Mouse (Mus musculus): Measurements from ENCODE around the gene Grk3.

The Grk3 gene

DNA sequence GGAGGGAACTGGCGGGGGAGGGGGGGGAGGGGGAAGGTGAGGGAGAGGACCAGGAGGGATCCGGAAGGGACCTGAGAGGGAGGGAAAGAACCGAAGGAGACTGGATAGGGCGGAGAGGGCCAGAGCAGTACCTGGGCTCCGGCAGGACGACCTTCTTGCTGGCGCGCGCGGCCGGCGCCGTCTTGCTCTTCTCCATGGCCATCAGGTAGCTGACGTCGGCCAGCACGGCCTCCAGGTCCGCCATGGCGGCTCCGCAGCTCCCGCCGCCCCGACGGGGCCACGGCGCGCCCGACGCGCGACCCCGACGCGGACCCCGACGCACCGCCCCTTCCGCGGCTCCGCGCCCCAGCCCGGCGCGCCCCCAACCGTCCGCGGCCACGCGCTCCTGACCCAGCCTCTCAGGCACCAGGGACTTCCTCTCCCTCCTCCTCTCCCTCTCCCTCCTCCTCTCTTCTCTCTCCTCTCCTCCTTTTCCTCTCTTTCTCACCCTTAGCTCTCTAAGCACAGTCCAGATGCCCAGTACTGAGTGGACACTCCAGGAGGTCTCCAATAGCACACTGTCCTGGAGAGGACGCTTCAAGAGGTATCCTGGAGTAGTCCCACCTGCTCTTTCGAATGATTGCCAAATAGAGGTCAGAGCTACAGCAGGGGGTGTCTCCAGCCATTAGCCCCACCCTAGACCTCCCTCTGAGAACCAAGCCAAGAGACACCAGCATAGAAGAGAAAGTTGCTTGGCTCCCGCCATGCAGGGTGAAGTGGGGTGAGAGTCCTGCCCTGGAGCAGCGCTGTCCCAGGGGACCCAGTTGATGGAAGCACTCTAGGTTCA lies at the start of gene Grk3:
TSS of gene Grk3 (minus strand) at position 556 of the 826 bp plus-strand sequence.
- DNase-seq (ENCODE audit: low read depth): no peak

DNA sequence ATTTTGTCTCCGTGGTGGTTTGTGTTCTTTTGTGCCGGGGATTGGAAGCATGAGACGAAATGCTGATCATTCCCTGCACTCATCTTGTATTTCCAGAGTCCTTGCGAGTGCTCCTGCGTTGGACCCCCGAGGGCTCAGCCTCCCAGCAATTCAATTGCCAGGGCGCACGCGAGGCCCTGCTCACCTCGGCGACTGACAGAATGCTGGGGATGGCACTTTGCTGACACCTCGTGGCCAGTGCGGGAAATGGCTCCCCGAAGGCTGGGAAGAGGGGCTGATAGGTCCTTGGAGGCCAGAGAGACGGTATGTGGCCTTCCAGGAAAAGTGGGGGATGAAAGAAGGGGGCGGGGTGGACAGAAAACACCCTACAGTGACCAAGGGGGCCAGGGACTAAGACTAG lies 38.7 kb upstream of the Grk3 start:
- DNase-seq (ENCODE audit: low read depth): peak; percentile 6

GRCm38 (mm10) chr5:113050581-113051185 lies 35.1 kb upstream of the Grk3 start:
- DNase-seq (ENCODE audit: low read depth): no peak

DNA sequence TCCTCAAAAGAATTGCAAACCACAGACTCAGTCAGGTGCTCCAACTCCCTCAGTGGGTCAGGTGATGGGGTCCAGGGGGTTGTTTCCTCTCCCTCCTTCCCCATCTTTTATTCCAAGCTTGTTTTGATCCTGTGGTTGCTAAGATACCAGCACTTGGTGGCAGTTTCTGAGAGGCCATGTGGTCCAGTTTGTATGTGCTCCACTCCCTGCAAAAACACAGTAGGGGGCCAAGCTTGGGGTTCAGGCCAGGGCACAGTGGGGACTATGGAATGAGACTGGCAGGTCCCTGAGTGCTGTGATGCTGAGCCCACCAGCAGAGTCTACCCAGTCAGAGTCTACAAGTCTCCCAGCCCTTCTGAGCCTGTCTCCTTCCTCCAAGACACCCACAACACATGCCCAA lies 34.3 kb upstream of the Grk3 start:
- no peak for DNase-seq (ENCODE audit: low read depth)

GRCm38 (mm10) chr5:113045511-113046273 lies 30.1 kb upstream of the Grk3 start:
- DNase-seq (ENCODE audit: low read depth): no peak

DNA sequence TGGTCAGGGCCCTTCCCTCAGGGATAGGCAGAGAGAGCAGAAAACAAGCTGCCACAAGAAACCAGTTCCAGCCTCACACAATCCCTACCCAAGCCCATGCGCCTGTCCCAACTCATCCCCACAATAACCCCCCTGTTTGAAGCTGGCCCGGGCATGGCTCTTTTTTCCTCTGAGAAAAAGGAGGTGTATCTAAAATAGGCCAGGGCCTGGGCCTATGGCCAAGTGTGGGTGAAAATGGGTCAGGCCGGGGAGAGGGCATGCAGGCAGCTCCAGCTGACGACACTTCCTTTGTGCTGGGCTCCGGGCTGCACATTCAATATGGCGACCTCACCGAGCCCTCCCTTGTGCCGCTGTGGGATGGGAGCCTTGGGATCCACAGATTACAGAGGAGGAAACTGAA lies 27.9 kb upstream of the Grk3 start:
- DNase-seq (ENCODE audit: low read depth): no peak

DNA sequence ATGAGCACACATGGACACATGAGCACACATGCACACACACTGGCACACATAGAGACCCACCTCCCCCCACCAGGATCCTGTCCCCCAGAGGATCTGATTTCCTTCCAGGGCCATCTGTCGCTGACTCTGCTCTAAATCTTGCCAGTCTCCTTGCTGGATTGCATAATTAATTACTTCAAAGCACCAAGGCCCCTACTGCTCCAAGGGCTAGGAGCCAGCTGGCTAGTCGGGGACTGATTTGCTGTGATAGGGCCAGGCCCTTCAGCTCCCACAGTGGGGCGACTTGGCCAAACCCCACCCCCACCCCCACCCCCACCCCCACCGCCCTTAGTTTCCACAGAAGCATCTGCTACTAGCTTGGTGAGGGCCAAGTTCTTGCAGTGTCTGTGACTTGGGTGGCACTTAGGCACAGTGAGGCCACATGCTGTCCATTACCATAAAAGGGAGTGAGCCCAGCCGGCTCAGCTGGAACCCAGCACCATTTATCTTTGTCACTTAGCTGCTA lies 26.0 kb upstream of the Grk3 start:
- DNase-seq (ENCODE audit: low read depth): no peak

- DNase-seq (ENCODE audit: low read depth): no peak
Observed at GRCm38 (mm10) chr5:113040776-113041175, 25.2 kb upstream of the Grk3 start.

GRCm38 (mm10) chr5:113038601-113039000 lies 23.0 kb upstream of the Grk3 start:
- DNase-seq (ENCODE audit: low read depth): no peak

DNA sequence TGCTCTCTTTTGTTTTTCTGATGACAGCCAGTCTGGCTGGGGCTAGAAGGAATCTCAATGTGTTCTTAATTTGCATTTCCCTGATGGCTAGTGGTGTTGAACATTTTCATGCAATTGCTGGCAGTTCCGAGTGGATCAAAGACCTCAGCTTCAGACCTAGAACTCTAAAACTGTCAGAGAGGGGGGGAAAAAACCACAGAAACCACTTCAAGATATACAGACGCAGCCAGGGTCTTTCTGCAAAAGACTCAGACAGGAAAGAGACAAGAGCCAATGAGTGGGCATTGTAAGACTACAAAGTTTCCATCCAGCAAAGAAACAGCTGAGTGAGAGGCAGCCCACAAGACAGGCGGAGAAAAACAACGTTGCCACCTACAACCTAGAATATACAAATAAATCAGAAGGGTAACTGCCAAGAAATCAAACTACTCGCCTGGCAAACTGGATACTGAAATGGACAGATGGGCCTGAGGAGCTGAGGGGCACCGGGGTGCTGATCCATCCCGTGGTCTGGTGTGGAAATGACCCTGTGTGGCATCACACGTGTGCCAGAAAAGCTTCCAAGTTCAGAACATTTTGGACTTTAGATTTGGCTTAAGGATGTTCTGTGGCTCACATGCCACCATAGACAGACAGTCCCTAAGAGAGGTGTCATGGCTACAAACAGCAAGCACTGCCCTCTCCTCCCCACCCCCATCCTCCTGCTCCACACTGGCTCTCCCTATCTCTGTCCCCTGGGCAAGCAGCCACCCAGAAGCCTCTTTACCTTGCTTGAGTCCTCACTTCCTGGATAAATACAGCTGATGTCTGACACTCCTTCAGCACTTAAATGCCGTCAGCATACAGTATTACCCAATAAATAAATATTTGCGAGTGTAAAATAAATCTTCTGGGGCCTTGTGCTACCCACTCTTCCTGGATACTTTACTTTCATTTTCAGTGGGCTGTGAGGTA lies 19.8 kb upstream of the Grk3 start:
- no peak for DNase-seq (ENCODE audit: low read depth)

- DNase-seq (ENCODE audit: low read depth): no peak
Observed at GRCm38 (mm10) chr5:113031201-113031754, 15.7 kb upstream of the Grk3 start.

DNA sequence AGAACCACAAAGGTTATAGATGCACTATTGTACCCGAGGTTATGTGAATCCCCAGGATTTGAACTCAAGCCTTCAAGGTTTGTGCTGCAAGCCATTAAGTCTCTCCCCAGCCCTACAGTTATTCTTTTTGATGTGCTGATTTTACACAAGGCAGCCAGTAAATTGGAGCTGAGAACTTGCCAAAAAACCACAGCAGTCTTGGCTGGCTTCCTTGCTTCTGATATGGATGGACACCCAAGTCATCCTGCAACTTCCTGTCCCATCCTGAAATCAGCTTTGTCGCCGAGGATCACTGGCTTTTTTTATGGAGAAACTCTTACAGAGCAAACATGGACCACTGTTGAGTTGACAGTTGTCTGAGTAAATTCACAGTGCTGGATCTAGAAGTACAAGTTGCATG lies 14.5 kb upstream of the Grk3 start:
- no peak for DNase-seq (ENCODE audit: low read depth)

- no peak for DNase-seq (ENCODE audit: low read depth)
Observed at GRCm38 (mm10) chr5:113026706-113027105, 11.1 kb upstream of the Grk3 start.

DNA sequence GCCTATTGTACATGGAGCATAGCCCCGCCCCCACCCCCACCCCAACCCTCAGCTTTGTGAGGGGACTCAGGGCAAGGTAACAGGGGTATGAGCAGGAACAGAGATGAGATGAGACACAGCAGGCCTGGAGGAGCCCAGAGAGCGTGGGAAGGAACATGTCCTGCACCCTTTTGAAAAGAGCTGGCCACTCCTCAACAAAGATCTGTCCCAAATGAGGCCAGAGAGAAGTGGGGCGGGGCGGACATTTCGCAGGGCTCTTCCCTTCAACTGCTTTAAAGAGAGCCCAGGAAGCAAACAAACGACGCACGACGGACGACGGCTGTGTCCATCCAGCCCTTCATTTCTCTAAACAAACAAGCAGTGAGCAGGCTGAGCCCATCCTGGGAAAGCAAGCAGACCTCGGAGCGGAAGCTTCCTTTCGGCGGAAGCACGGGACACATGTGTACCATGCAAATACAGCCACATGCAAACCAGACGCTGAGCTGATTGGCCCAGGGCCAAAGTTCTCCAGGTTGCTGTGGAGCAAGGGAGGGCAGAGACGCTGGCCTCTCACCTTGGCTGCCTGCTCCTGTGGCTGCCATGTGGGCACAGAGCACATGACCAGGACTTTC lies 8.7 kb upstream of the Grk3 start:
- no peak for DNase-seq (ENCODE audit: low read depth)

DNA sequence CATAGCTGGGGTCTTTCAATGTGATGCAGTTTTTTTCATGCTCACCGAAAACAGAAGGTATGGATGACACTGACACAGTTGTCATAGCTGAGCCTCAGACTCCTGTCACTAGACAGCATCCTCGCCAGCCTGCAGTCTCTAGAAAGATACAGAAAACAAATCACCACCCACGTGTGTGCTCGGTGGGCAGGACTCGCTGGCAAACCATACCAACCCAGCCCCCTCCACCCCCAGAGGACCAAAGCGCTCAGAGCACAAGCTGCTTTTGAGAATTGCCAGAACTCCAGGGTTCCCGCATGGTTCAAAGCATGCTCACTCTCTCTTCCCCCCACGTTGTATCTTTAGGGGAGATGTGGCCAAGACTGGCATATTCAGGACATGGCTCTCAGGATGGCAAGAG lies 2.6 kb upstream of the Grk3 start:
- DNase-seq (ENCODE audit: low read depth): no peak

- no peak for DNase-seq (ENCODE audit: low read depth)
Observed at GRCm38 (mm10) chr5:113017004-113017403, 1.4 kb upstream of the Grk3 start.

DNA sequence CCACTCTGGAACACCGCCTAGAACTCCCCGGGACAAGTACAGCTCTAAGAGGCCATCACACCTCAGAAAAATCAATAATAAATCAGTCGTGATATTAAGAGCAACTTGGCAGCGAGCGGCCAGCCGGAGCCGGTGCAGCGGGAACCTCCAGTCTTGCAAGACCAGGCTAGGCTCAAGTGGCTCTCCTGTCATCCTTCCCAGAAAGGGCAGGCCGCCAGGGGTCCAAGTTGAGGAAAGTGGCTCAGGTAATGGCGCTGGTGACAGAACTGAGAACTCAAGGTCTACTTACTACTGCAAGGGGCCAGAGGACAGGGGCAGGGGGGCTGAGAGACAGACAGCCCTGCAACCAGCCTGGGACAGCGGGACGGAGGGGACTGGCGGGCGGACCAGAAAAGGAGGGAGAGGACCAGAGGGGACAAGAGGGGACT lies 769 bp downstream of the Grk3 start:
- no peak for DNase-seq (ENCODE audit: low read depth)

DNA sequence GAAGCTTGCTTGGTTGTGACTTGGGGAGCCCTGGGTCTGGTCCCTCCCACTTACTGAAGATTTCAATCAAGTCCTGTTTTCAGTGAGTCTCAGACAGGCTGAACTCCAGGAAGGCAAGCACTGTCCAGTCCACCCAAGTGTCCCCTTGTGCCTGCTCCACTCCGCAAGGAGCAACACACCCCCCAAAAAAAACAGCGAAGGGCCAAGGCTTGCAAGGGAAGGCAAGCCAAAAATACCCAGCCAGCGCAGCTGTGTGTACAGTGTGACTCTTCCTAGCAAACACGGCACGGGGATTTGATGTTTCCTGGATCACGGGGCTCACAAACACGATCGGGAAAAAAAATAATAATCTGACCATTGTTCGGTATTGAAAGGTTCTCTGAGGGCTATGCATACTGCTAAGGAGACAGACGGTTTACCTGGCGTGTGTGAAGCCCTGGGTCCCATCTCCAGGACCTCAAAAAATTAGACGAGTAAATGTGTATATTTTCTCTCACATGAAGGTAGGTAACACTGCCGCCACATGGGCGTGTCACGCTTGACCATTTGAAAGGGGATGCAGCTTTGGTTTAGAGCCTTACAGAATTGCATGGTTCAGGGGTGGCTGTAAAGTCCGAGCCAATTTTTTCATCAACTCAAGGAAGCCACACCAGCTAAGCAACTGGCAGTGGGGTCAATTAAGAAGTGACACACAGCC lies 1.3 kb downstream of the Grk3 start:
- no peak for DNase-seq (ENCODE audit: low read depth)

- DNase-seq (ENCODE audit: low read depth): no peak
Observed at GRCm38 (mm10) chr5:113011926-113012325, 3.7 kb downstream of the Grk3 start.

GRCm38 (mm10) chr5:113009183-113009820 lies 6.3 kb downstream of the Grk3 start:
- no peak for DNase-seq (ENCODE audit: low read depth)
